9 mouse cellular contexts compared by ENCODE assay signal in genomic region chr8:94182055-94182929, GRCm38 (mm10). TPM values are rescaled to one million over a fixed set of nuclear protein-coding genes. Genes with fewer than 3 reads are reported as not detected.
A peak's percentile ranks its signal among the peaks of the same experiment; 100 is the strongest.
DNase-seq lines count a peak whose midpoint lies in the region; ATAC-seq lines count a peak whose summit lies in the region.
"Had no signal": no experiment of that assay in that cellular context is flagged by ENCODE, and none has a peak within 500 bp of the region (broad histone marks: within the 10 kb centered on the region; RNA-seq: fewer than 3 reads in every experiment).

No protein-coding gene starts in this region.

- 60% methylated on average over 13 of the region's 13 CpGs for WGBS in forebrain, embryonic 10.5 days
- 73% methylated on average over 13 of the region's 13 CpGs for WGBS in forebrain, embryonic 16.5 days
- 57% methylated on average over 13 of the region's 13 CpGs for WGBS in lung, embryonic 15.5 days
- 58% methylated on average over 13 of the region's 13 CpGs for WGBS in intestine, embryonic 15.5 days
- 66% methylated on average over 13 of the region's 13 CpGs for WGBS in neural tube, embryonic 15.5 days

- H3K4me3 ChIP-seq in forebrain, embryonic 10.5 days = peak overlapping the region; percentile 44; the same call in 1 of the 2 replicates
- no peak overlapping the region for H3K4me3 ChIP-seq in forebrain, embryonic 16.5 days (replicated peaks; ENCODE audit: low read length)
- H3K4me3 ChIP-seq in lung, embryonic 15.5 days = peak overlapping the region; percentile 23
- H3K4me3 ChIP-seq in intestine, embryonic 15.5 days (replicated peaks) = peak overlapping the region; percentile 21; the same call in 1 of the 2 replicates
- H3K4me3 ChIP-seq in neural tube, embryonic 15.5 days (replicated peaks) = no peak overlapping the region

- H3K4me2 ChIP-seq in forebrain, embryonic 16.5 days (ENCODE audit: low read length) = no peak overlapping the region
- H3K4me2 ChIP-seq in lung, embryonic 15.5 days = peak overlapping the region; percentile 57
- peak overlapping the region; percentile 50 for H3K4me2 ChIP-seq in intestine, embryonic 15.5 days (replicated peaks)
- H3K4me2 ChIP-seq in neural tube, embryonic 15.5 days = no peak overlapping the region

- peaks cover 100% of the 10 kb centered on the region for H3K27me3 ChIP-seq in forebrain, embryonic 10.5 days (ENCODE audit: poor library complexity, severe bottlenecking)
- H3K27me3 ChIP-seq in forebrain, embryonic 16.5 days (replicated peaks; ENCODE audit: control insufficient read depth, insufficient read depth, low read length) = peaks cover 36% of the 10 kb centered on the region
- H3K27me3 ChIP-seq in lung, embryonic 15.5 days = peaks cover 88% of the 10 kb centered on the region
- peaks cover 35% of the 10 kb centered on the region for H3K27me3 ChIP-seq in intestine, embryonic 15.5 days (replicated peaks)
- H3K27me3 ChIP-seq in neural tube, embryonic 15.5 days (replicated peaks) = peaks cover 90% of the 10 kb centered on the region

- no peak overlapping the region for H3K9ac ChIP-seq in forebrain, embryonic 16.5 days (replicated peaks; ENCODE audit: low read depth, low read length)
- no peak overlapping the region for H3K9ac ChIP-seq in lung, embryonic 15.5 days
- H3K9ac ChIP-seq in intestine, embryonic 15.5 days = peak overlapping the region; percentile 39; the same call in 1 of the 2 replicates
- 0 out of 2 replicates have a peak overlapping the region, but pooled peaks have one; percentile 5 for H3K9ac ChIP-seq in neural tube, embryonic 15.5 days (replicated peaks)

- peaks cover 57% of the 10 kb centered on the region for H3K4me1 ChIP-seq in forebrain, embryonic 10.5 days
- H3K4me1 ChIP-seq in forebrain, embryonic 16.5 days (replicated peaks; ENCODE audit: control insufficient read depth, insufficient read depth, low read length) = peaks cover 25% of the 10 kb centered on the region
- peaks cover 41% of the 10 kb centered on the region for H3K4me1 ChIP-seq in lung, embryonic 15.5 days
- H3K4me1 ChIP-seq in intestine, embryonic 15.5 days (replicated peaks) = peaks cover 29% of the 10 kb centered on the region
- peaks cover 40% of the 10 kb centered on the region for H3K4me1 ChIP-seq in neural tube, embryonic 15.5 days

- H3K27ac ChIP-seq in forebrain, embryonic 10.5 days = 0 out of 2 replicates have a peak overlapping the region, but pooled peaks have one; percentile 51
- H3K27ac ChIP-seq in forebrain, embryonic 16.5 days (ENCODE audit: low read length) = no peak overlapping the region
- peak overlapping the region; percentile 56; the same call in 1 of the 2 replicates for H3K27ac ChIP-seq in lung, embryonic 15.5 days
- H3K27ac ChIP-seq in intestine, embryonic 15.5 days = peak overlapping the region; percentile 61
- H3K27ac ChIP-seq in neural tube, embryonic 15.5 days (replicated peaks) = no peak overlapping the region

- H3K9me3 ChIP-seq in forebrain, embryonic 10.5 days = no peaks in the 10 kb centered on the region
- no peaks in the 10 kb centered on the region for H3K9me3 ChIP-seq in forebrain, embryonic 16.5 days (ENCODE audit: control insufficient read depth, low read length)
- H3K9me3 ChIP-seq in lung, embryonic 15.5 days = no peaks in the 10 kb centered on the region
- no peaks in the 10 kb centered on the region for H3K9me3 ChIP-seq in intestine, embryonic 15.5 days
- H3K9me3 ChIP-seq in neural tube, embryonic 15.5 days (replicated peaks) = no peaks in the 10 kb centered on the region

- no peak for DNase-seq in forebrain, embryonic 10.5 days (ENCODE audit: extremely low spot score, low spot score)
- no peak for DNase-seq in lung, postnatal 10 days
- no peak for DNase-seq in frontal cortex, postnatal 25 days (ENCODE audit: low spot score in 2 of 2)
- DNase-seq in thymus, postnatal 4 days = no peak

- ATAC-seq in forebrain, embryonic 16.5 days = no peak
- ATAC-seq in lung, embryonic 15.5 days (ENCODE audit: borderline replicate concordance, extremely low read depth, low FRiP score, low TSS enrichment) = no peak
- no peak for ATAC-seq in intestine, embryonic 15.5 days
- ATAC-seq in neural tube, embryonic 15.5 days (ENCODE audit: low FRiP score) = no peak

- H3K36me3 ChIP-seq in forebrain, embryonic 10.5 days (replicated peaks) = no peaks in the 10 kb centered on the region
- H3K36me3 ChIP-seq in forebrain, embryonic 16.5 days (ENCODE audit: control insufficient read depth, insufficient read depth) = no peaks in the 10 kb centered on the region
- no peaks in the 10 kb centered on the region for H3K36me3 ChIP-seq in lung, embryonic 15.5 days
- no peaks in the 10 kb centered on the region for H3K36me3 ChIP-seq in intestine, embryonic 15.5 days
- H3K36me3 ChIP-seq in neural tube, embryonic 15.5 days = no peaks in the 10 kb centered on the region

RNA-seq across cellular contexts. Expression of gene Mt1, which starts 3.4 kb away (rescaled TPM):
- 204 and 219 TPM in 2 replicates for polyA plus RNA-seq in forebrain, embryonic 10.5 days (2016; fragmentation: Nextera tagmentation; extraction: Ambion mirVana)
- 75.0 and 96.2 TPM in 2 replicates for polyA plus RNA-seq in forebrain, embryonic 16.5 days (2015; fragmentation: Nextera tagmentation; extraction: Ambion mirVana)
- polyA plus RNA-seq in lung, embryonic 15.5 days (2015; fragmentation: Nextera tagmentation; extraction: Ambion mirVana) = 144 and 179 TPM in 2 replicates
- 2,231 and 2,526 TPM in 2 replicates for polyA plus RNA-seq in intestine, embryonic 15.5 days (2015; fragmentation: Nextera tagmentation; extraction: Ambion mirVana)
- 119 and 160 TPM in 2 replicates for polyA plus RNA-seq in neural tube, embryonic 15.5 days (2015; fragmentation: Nextera tagmentation; extraction: Ambion mirVana)

RNA-seq across cellular contexts. Expression of gene Mt2, which starts 9.8 kb away (rescaled TPM):
- polyA plus RNA-seq in forebrain, embryonic 10.5 days (2016; fragmentation: Nextera tagmentation; extraction: Ambion mirVana) = 55.1 and 68.7 TPM in 2 replicates
- 30.4 and 42.4 TPM in 2 replicates for polyA plus RNA-seq in forebrain, embryonic 16.5 days (2015; fragmentation: Nextera tagmentation; extraction: Ambion mirVana)
- 26.6 and 33.1 TPM in 2 replicates for polyA plus RNA-seq in lung, embryonic 15.5 days (2015; fragmentation: Nextera tagmentation; extraction: Ambion mirVana)
- polyA plus RNA-seq in intestine, embryonic 15.5 days (2015; fragmentation: Nextera tagmentation; extraction: Ambion mirVana) = 522 and 534 TPM in 2 replicates
- 32.8 and 40.2 TPM in 2 replicates for polyA plus RNA-seq in neural tube, embryonic 15.5 days (2015; fragmentation: Nextera tagmentation; extraction: Ambion mirVana)

RNA-seq across cellular contexts. Expression of gene Mt3, which starts 29.9 kb away (rescaled TPM):
- 20.7 and 21.5 TPM in 2 replicates for polyA plus RNA-seq in forebrain, embryonic 10.5 days (2016; fragmentation: Nextera tagmentation; extraction: Ambion mirVana)
- 191 and 212 TPM in 2 replicates for polyA plus RNA-seq in forebrain, embryonic 16.5 days (2015; fragmentation: Nextera tagmentation; extraction: Ambion mirVana)
- polyA plus RNA-seq in lung, embryonic 15.5 days (2015; fragmentation: Nextera tagmentation; extraction: Ambion mirVana) = 5.5 and 5.7 TPM in 2 replicates
- polyA plus RNA-seq in intestine, embryonic 15.5 days (2015; fragmentation: Nextera tagmentation; extraction: Ambion mirVana) = 4.4 and 5.6 TPM in 2 replicates
- 244 and 279 TPM in 2 replicates for polyA plus RNA-seq in neural tube, embryonic 15.5 days (2015; fragmentation: Nextera tagmentation; extraction: Ambion mirVana)

RNA-seq across cellular contexts. Expression of gene Nup93, which starts 32.1 kb away (rescaled TPM):
- 155 and 164 TPM in 2 replicates for polyA plus RNA-seq in forebrain, embryonic 10.5 days (2016; fragmentation: Nextera tagmentation; extraction: Ambion mirVana)
- 63.8 and 66.7 TPM in 2 replicates for polyA plus RNA-seq in forebrain, embryonic 16.5 days (2015; fragmentation: Nextera tagmentation; extraction: Ambion mirVana)
- polyA plus RNA-seq in lung, embryonic 15.5 days (2015; fragmentation: Nextera tagmentation; extraction: Ambion mirVana) = 99.9 and 101 TPM in 2 replicates
- polyA plus RNA-seq in intestine, embryonic 15.5 days (2015; fragmentation: Nextera tagmentation; extraction: Ambion mirVana) = 70.2 and 74.9 TPM in 2 replicates
- 51.5 and 57.4 TPM in 2 replicates for polyA plus RNA-seq in neural tube, embryonic 15.5 days (2015; fragmentation: Nextera tagmentation; extraction: Ambion mirVana)

RNA-seq across cellular contexts. Expression of gene Mt4, which starts 45.3 kb away (rescaled TPM):
- polyA plus RNA-seq in forebrain, embryonic 10.5 days (2016; fragmentation: Nextera tagmentation; extraction: Ambion mirVana) = not detected in 2 replicates
- polyA plus RNA-seq in forebrain, embryonic 16.5 days (2015; fragmentation: Nextera tagmentation; extraction: Ambion mirVana) = not detected in 2 replicates
- polyA plus RNA-seq in lung, embryonic 15.5 days (2015; fragmentation: Nextera tagmentation; extraction: Ambion mirVana) = not detected in 2 replicates
- 4.1 and 4.2 TPM in 2 replicates for polyA plus RNA-seq in intestine, embryonic 15.5 days (2015; fragmentation: Nextera tagmentation; extraction: Ambion mirVana)
- polyA plus RNA-seq in neural tube, embryonic 15.5 days (2015; fragmentation: Nextera tagmentation; extraction: Ambion mirVana) = not detected in 2 replicates
- polyA plus RNA-seq: brain, embryonic 14.5 days had no signal

Comparison
In these comparisons a context has a peak if more than half of its experiments do, and no peak if none do; other contexts are left out.
1. H3K27ac ChIP-seq: peak in forebrain, embryonic 10.5 days (single experiment), lung, embryonic 15.5 days (single experiment) and intestine, embryonic 15.5 days (single experiment); none in forebrain, embryonic 16.5 days (single experiment) and neural tube, embryonic 15.5 days (single experiment).
2. H3K4me3 ChIP-seq: peak in forebrain, embryonic 10.5 days (single experiment), lung, embryonic 15.5 days (single experiment) and intestine, embryonic 15.5 days (single experiment); none in forebrain, embryonic 16.5 days (single experiment) and neural tube, embryonic 15.5 days (single experiment).
3. H3K4me2 ChIP-seq: peak in lung, embryonic 15.5 days (single experiment) and intestine, embryonic 15.5 days (single experiment); none in forebrain, embryonic 16.5 days (single experiment) and neural tube, embryonic 15.5 days (single experiment).
4. H3K9ac ChIP-seq: peak in intestine, embryonic 15.5 days (single experiment) and neural tube, embryonic 15.5 days (single experiment); none in forebrain, embryonic 16.5 days (single experiment) and lung, embryonic 15.5 days (single experiment).
5. RNA of gene Mt1, which starts 3.4 kb away (polyA plus RNA-seq): 2,231 to 2,526 TPM in intestine, embryonic 15.5 days; 204 to 219 TPM in forebrain, embryonic 10.5 days, 144 to 179 TPM in lung, embryonic 15.5 days, 119 to 160 TPM in neural tube, embryonic 15.5 days and 75.0 to 96.2 TPM in forebrain, embryonic 16.5 days; every median in the first group is over 10 times any median in the second.